Mouse (Mus musculus) liver, embryonic 14.5 days (tissue): ENCODE measurements around the gene Smg6. TPM values are rescaled to one million over a fixed set of nuclear protein-coding genes. Genes with fewer than 3 reads are reported as not detected.

ENCODE experiments used
- ATAC-seq: fragments of 200-750 bp; cut with Nextera tagmentation; 2 replicates; pipeline ENCODE4 v1.8.0; 2017; ENCODE audit warnings: moderate number of reproducible peaks, mild to moderate bottlenecking, moderate library complexity; ENCODE audit not compliant: insufficient read depth
- DNase-seq, 3 experiments: peaks; one replicate each; pipeline ENCODE4 v3.0.0-alpha.2; 2012 to 2013; ENCODE audit warnings: low read depth in 3 of 3, low spot score in 3 of 3
- H3K27ac ChIP-seq: fragments of 300-500 bp; sonication (generic); 2 replicates; pipeline ENCODE4 v1.5.1; 2014; ENCODE audit warnings: moderate library complexity, mild to moderate bottlenecking, control low read depth, inconsistent platforms
- H3K27me3 ChIP-seq: fragments of 300-500 bp; sonication (generic); 2 replicates; pipeline ENCODE4 v1.6.1; 2014; ENCODE audit warnings: mild to moderate bottlenecking, low read length, moderate library complexity; ENCODE audit not compliant: control insufficient read depth, insufficient read depth
- H3K36me3 ChIP-seq: fragments of 300-500 bp; sonication (generic); replicated peaks from 2 replicates; pipeline ENCODE4 v1.6.1; 2014; ENCODE audit warnings: low read depth; ENCODE audit not compliant: control insufficient read depth, insufficient read depth
- H3K4me1 ChIP-seq, 2 experiments: fragments of 200-500 bp in 1 of 2; fragments of 300-500 bp in 1 of 2; sonication (generic) in 1 of 2; replicated peaks; 2 replicates each; pipeline ENCODE4 v1.6.1; 2012 to 2014; ENCODE audit warnings: antibody characterized with exemption in 1 of 2, inconsistent platforms in 1 of 2, low read length in 1 of 2; ENCODE audit not compliant: control insufficient read depth in 2 of 2, insufficient read depth in 2 of 2
- H3K4me2 ChIP-seq: fragments of 300-500 bp; sonication (generic); 2 replicates; pipeline ENCODE4 v1.6.1; 2014; ENCODE audit warnings: low read depth, mild to moderate bottlenecking, control low read depth, moderate library complexity
- H3K4me3 ChIP-seq, 2 experiments: fragments of 200-500 bp in 1 of 2; fragments of 300-500 bp in 1 of 2; sonication (generic) in 1 of 2; 2 replicates each; pipeline ENCODE4 v1.5.1; 2012 to 2014; ENCODE audit warnings: low read depth in 2 of 2, low read length in 2 of 2, mild to moderate bottlenecking in 2 of 2, control low read depth in 1 of 2, inconsistent platforms in 1 of 2, moderate library complexity in 1 of 2; ENCODE audit not compliant: insufficient read depth in 1 of 2
- H3K9ac ChIP-seq: fragments of 300-500 bp; sonication (generic); replicated peaks from 2 replicates; pipeline ENCODE4 v1.6.1; 2014; ENCODE audit warnings: mild to moderate bottlenecking, control low read depth, moderate library complexity
- H3K9me3 ChIP-seq: fragments of 300-500 bp; sonication (generic); 2 replicates; pipeline ENCODE4 v1.6.1; 2016; ENCODE audit warnings: low read length, mixed read lengths; ENCODE audit not compliant: control insufficient read depth
- CTCF ChIP-seq: IDR thresholded peaks from 2 replicates; pipeline ENCODE4 v1.5.1; 2016; ENCODE audit warnings: antibody characterized with exemption, low read depth, control low read depth
- EP300 ChIP-seq: IDR thresholded peaks from 2 replicates; pipeline ENCODE4 v1.6.1; 2016; ENCODE audit warnings: antibody characterized with exemption, low read depth
- WGBS: fragments of 180-500 bp; shearing (Covaris S2); extraction: QIAGEN DNeasy Blood & Tissue Kit; methylation state at CpG from one replicate; pipeline ENCODE4 v1.1.7; 2014; ENCODE audit not compliant: insufficient replicate concordance; 5-methylcytosine and 5-hydroxymethylcytosine counted together
- microRNA counts: library from miRNA; unstranded; fragments of <30 nt; microRNA quantifications from one replicate; lab custom pipeline; 2016
- microRNA-seq: library from miRNA; unstranded; fragments of <30 nt; microRNA quantifications from one replicate; pipeline ENCODE4, GENCODE M21; 2016
- polyA plus RNA-seq, 2 experiments: library from polyadenylated mRNA; depleted of rRNA in 1 of 2; stranded (reverse) in 1 of 2; unstranded in 1 of 2; fragments of >200 nt; fragmentation: Nextera tagmentation in 1 of 2; extraction: Ambion mirVana in 1 of 2; gene quantifications; 2 replicates each; pipeline versions ENCODE4 v1.2.1 to v1.2.3; 2012 to 2014

Gene Smg6
- polyA plus RNA-seq, 2 experiments = 3.2 to 5.9 TPM

GRCm38 (mm10) chr11:75212876-75213275, 287.3 kb downstream of the Smg6 start:
- Histone ChIP-seq H3K9ac (no peak overlapping the region), H3K9me3 (no peaks in the 10 kb centered on the region), H3K4me2 (no peak overlapping the region), H3K27ac (no peak overlapping the region), H3K36me3 (no peaks in the 10 kb centered on the region), H3K27me3 (peaks cover 4% of the 10 kb centered on the region; the same call in 1 of the 2 replicates), H3K4me3 (no peak overlapping the region), H3K4me1 (peaks cover 32 to 41% of the 10 kb centered on the region in 2 experiments)
- 58% methylated on average over 3 of the region's 3 CpGs for WGBS
- ATAC-seq (no peak), DNase-seq (no peak)
- TF ChIP-seq CTCF = no peak
- no peak for TF ChIP-seq EP300

DNA sequence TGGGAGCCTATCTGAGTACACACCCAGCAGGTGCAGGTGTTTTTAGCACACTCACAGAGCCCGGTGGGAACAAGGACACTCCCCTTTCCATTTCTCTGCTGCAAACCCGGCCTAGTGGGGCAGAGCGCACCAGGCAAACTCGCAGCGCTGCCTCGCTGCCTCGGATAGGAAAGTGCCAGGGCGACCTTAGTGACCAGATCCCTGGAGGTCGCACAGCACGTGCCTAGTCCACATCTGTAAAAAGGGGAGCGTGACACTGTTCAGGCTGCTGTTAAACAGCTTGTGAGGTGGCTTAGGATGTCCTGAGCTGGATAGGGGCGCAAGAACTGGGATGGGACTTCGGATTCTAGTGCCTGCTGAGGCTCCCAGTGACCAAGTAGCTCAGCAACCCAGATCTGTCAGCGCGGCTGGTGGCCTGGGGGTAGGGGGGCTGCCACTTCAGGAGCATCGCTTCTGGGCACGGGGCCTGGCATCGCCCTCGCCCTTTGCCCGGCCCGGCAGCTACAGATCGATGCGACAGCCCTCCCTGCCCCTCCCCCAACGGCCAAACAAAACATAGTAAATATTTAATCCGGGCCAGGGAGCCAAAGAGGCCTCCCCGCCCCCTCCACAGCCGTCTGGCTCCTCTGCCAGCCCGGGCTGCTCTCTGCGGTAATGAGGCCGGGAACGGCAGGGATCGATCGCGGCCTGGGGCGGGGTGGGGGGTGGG, 287.9 kb downstream of the Smg6 start:
- H3K36me3 ChIP-seq = no peaks in the 10 kb centered on the region
- no peak for DNase-seq
- peak overlapping the region; percentile 51 for H3K4me2 ChIP-seq
- no peaks in the 10 kb centered on the region for H3K9me3 ChIP-seq
- peak; percentile 47 for ATAC-seq
- H3K9ac ChIP-seq = no peak overlapping the region
- peaks cover 4% of the 10 kb centered on the region; the same call in 1 of the 2 replicates for H3K27me3 ChIP-seq
- peaks cover 30 to 40% of the 10 kb centered on the region in 2 experiments for H3K4me1 ChIP-seq
- H3K4me3 ChIP-seq = peak overlapping the region in 1 of 2 experiments; percentile 6; a peak in 2 of 4 replicates
- no peak for TF ChIP-seq CTCF
- no peak for TF ChIP-seq EP300
- 19% methylated on average over 35 of the region's 35 CpGs for WGBS
- H3K27ac ChIP-seq = no peak overlapping the region

MicroRNAs encoded within 50 kb of the gene (microRNA counts, 519-probe panel; counts per million panel counts)
- microRNA mmu-miR-132 (lab: Ali Mortazavi, UCI) = 69.9 counts per million
- microRNA mmu-miR-212 (lab: Ali Mortazavi, UCI) = 69.9 counts per million

Small RNAs within 50 kb of the gene (microRNA-seq; reads per million reads assigned to microRNA genes)
- 104 reads per million, percentile 47 among the genes with 10 or more reads in this experiment for gene Mir132
- 8.9 reads per million, percentile 18 among the genes with 10 or more reads in this experiment for gene Mir212

Other genes starting within 250 kb of the Smg6 start
- gene Pafah1b1, start 201.2 kb upstream of the Smg6 start, polyA plus RNA-seq (2012; rRNA removed) = 11.1 and 18.2 TPM in 2 replicates
- gene Pafah1b1, start 201.2 kb upstream of the Smg6 start, polyA plus RNA-seq (2014; fragmentation: Nextera tagmentation; extraction: Ambion mirVana) = 42.1 and 43.8 TPM in 2 replicates
- gene Mettl16, start 155.0 kb upstream of the Smg6 start, polyA plus RNA-seq (2012; rRNA removed) = 3.1 and 9.3 TPM in 2 replicates
- 14.6 and 16.5 TPM in 2 replicates for gene Mettl16, start 155.0 kb upstream of the Smg6 start, polyA plus RNA-seq (2014; fragmentation: Nextera tagmentation; extraction: Ambion mirVana)
- gene Mnt, start 94.9 kb upstream of the Smg6 start, polyA plus RNA-seq (2012; rRNA removed) = 2.5 TPM in 2 replicates
- 1.0 and 1.2 TPM in 2 replicates for gene Mnt, start 94.9 kb upstream of the Smg6 start, polyA plus RNA-seq (2014; fragmentation: Nextera tagmentation; extraction: Ambion mirVana)
- gene Sgsm2, start 28.8 kb upstream of the Smg6 start, polyA plus RNA-seq (2012; rRNA removed) = 2.6 and 2.7 TPM in 2 replicates
- 1.1 and 1.3 TPM in 2 replicates for gene Sgsm2, start 28.8 kb upstream of the Smg6 start, polyA plus RNA-seq (2014; fragmentation: Nextera tagmentation; extraction: Ambion mirVana)
- gene Tsr1, start 27.8 kb upstream of the Smg6 start, polyA plus RNA-seq (2012; rRNA removed) = 13.4 and 17.9 TPM in 2 replicates
- 26.3 and 29.4 TPM in 2 replicates for gene Tsr1, start 27.8 kb upstream of the Smg6 start, polyA plus RNA-seq (2014; fragmentation: Nextera tagmentation; extraction: Ambion mirVana)
- 1.3 and 1.9 TPM in 2 replicates for gene Srr, start 125 bp downstream of the Smg6 start, polyA plus RNA-seq (2012; rRNA removed)
- 4.6 and 5.3 TPM in 2 replicates for gene Srr, start 125 bp downstream of the Smg6 start, polyA plus RNA-seq (2014; fragmentation: Nextera tagmentation; extraction: Ambion mirVana)
- 0.97 and 1.4 TPM in 2 replicates for gene Hic1, start 243.7 kb downstream of the Smg6 start, polyA plus RNA-seq (2012; rRNA removed)
- 0.28 and 0.48 TPM in 2 replicates for gene Hic1, start 243.7 kb downstream of the Smg6 start, polyA plus RNA-seq (2014; fragmentation: Nextera tagmentation; extraction: Ambion mirVana)